Mouse (Mus musculus) embryonic facial prominence, embryonic 10.5 days (tissue): ENCODE data around the gene Ttc3. TPM values are rescaled to one million over a fixed set of nuclear protein-coding genes. Genes with fewer than 3 reads are reported as not detected.
A peak's percentile ranks its signal among the peaks of the same experiment; 100 is the strongest.
"Not testable (repeated sequence)": the region's sequence is repeated elsewhere in the genome, so short reads cannot be mapped to it uniquely, and the experiment has no call there.

Experiments
- DNase-seq: peaks from one replicate; pipeline ENCODE4 v3.0.0-alpha.2; 2017; ENCODE audit warnings: low spot score
- H3K27ac ChIP-seq: fragments of 300-500 bp; sonication (generic); replicated peaks from 2 replicates; pipeline ENCODE4 v1.5.1; 2016; ENCODE audit warnings: mild to moderate bottlenecking
- H3K27me3 ChIP-seq: fragments of 300-500 bp; sonication (generic); replicated peaks from 2 replicates; pipeline ENCODE4 v1.6.1; 2016; ENCODE audit warnings: low read depth, mild to moderate bottlenecking; ENCODE audit not compliant: poor library complexity, severe bottlenecking
- H3K36me3 ChIP-seq: fragments of 300-500 bp; sonication (generic); replicated peaks from 2 replicates; pipeline ENCODE4 v1.6.1; 2016; ENCODE audit warnings: mild to moderate bottlenecking, moderate library complexity
- H3K4me1 ChIP-seq: fragments of 300-500 bp; sonication (generic); 2 replicates; pipeline ENCODE4 v1.6.1; 2016
- H3K4me3 ChIP-seq: fragments of 300-500 bp; sonication (generic); 2 replicates; pipeline ENCODE4 v1.5.1; 2016; ENCODE audit warnings: mild to moderate bottlenecking, moderate library complexity
- H3K9me3 ChIP-seq: fragments of 300-500 bp; sonication (generic); 2 replicates; pipeline ENCODE4 v1.6.1; 2016; ENCODE audit warnings: mild to moderate bottlenecking
- WGBS: fragments of 180-500 bp; shearing (Covaris S2); methylation state at CpG from one replicate; pipeline ENCODE4 v1.1.7; 2016; 5-methylcytosine and 5-hydroxymethylcytosine counted together
- polyA plus RNA-seq: library from polyadenylated mRNA; unstranded; fragments of >200 nt; fragmentation: Nextera tagmentation; extraction: Ambion mirVana; gene quantifications from 2 replicates; pipeline ENCODE4 v1.2.1, GENCODE M21; 2016

Ttc3 gene
- 300 and 304 TPM in 2 replicates for polyA plus RNA-seq

- H3K36me3 ChIP-seq: peaks cover 4% of the 10 kb centered on the region
- WGBS: under 1% methylated on average over 79 of the region's 79 CpGs
- no peaks in the 10 kb centered on the region for H3K9me3 ChIP-seq
These were observed at the start of gene Ttc3 for GRCm38 (mm10) chr16:94370173-94370914. Gene Ttc3, plus strand, starts transcription at chr16:94370618.

GRCm38 (mm10) chr16:94323681-94324080 lies 46.7 kb upstream of the Ttc3 start:
- WGBS: 62% methylated on average over 5 of the region's 5 CpGs
- no peak for DNase-seq
- Histone ChIP-seq H3K4me3 (no peak overlapping the region), H3K36me3 (no peaks in the 10 kb centered on the region), H3K4me1 (peaks cover 11% of the 10 kb centered on the region), H3K9me3 (no peaks in the 10 kb centered on the region), H3K27me3 (peaks cover 38% of the 10 kb centered on the region), H3K27ac (no peak overlapping the region)

More at GRCm38 (mm10) chr16:94370173-94370914, at the start of gene Ttc3:
- Histone ChIP-seq H3K4me3 (peak within 1 kb of the TSS; percentile 94), H3K4me1 (peaks cover 36% of the 10 kb centered on the region), H3K27ac (peak within 1 kb of the TSS; percentile 99), H3K27me3 (no peaks in the 10 kb centered on the region)
- peak; percentile 98 for DNase-seq

- H3K4me3 ChIP-seq: no peak overlapping the region
- no peaks in the 10 kb centered on the region for H3K36me3 ChIP-seq
- H3K9me3 ChIP-seq: no peaks in the 10 kb centered on the region
- no peak for DNase-seq
- H3K27me3 ChIP-seq: peaks cover 62% of the 10 kb centered on the region
- no peak overlapping the region for H3K27ac ChIP-seq
- WGBS: 88% methylated on average over 3 of the region's 3 CpGs
- H3K4me1 ChIP-seq: peaks cover 27% of the 10 kb centered on the region
These were observed 44.4 kb upstream of the Ttc3 start for GRCm38 (mm10) chr16:94326008-94326407.

DNA sequence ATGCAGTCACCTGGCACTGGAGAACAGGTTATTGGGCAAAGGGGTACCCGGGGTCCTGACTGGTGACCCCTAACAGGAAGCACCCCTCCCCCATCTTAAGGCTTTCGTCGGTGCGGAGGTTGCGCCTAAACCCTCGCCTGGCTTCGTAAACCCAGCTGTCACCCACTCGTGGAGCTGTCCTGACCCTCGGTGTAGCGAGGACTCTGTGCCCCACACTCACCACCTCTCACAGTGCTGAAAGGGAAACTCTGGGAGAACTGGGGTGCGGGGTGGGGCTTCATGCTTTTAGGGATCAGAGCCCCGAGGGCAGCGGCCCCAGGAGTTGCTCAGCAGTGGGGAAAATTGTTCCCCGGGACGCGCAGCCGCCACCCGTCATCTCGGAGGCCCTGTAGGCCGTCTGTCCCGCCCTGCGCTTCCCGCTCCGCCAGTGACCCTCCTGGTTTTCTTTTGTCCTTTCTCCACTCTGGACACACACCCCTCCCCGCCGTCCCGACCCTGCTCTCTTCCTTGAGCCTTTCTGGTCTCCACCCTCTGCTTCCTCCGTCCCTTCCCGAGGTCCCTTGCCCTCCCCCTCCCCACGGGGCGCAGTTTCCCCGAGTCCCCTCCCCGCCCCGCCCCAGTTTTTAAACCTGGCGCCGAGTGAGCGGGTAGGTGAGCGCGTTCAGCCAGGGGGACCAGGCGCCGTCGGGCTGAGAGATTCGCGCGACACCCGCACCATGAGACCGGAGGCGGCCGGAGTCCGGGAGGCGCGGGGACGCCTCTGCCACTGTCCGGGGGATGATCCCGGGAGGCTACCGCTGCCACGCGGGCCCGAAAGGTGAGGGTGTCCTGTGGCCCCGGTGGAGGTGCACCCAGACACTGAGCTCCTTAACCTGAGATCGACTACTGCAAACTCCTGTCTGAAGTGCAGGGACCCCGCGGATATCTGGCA lies 42.4 kb upstream of the Ttc3 start, which contains the start of gene Ripply3:
Gene Ripply3, plus strand, starts transcription at position 640 of the 931 bp plus-strand sequence.
- H3K4me1 ChIP-seq: peaks cover 27% of the 10 kb centered on the region
- H3K9me3 ChIP-seq: no peaks in the 10 kb centered on the region
- H3K27ac ChIP-seq: peak within 1 kb of the TSS; percentile 76
- 1% methylated on average over 63 of the region's 63 CpGs for whole genome bisulfite sequencing
- H3K4me3 ChIP-seq: peak within 1 kb of the TSS; percentile 60
- DNase-seq: peak; percentile 70
- peaks cover 66% of the 10 kb centered on the region for H3K27me3 ChIP-seq
- H3K36me3 ChIP-seq: no peaks in the 10 kb centered on the region

- peak; percentile 37 for DNase-seq
- 5% methylated on average over 25 of the region's 25 CpGs for WGBS
- Histone ChIP-seq H3K4me1 (peaks cover 27% of the 10 kb centered on the region), H3K27me3 (peaks cover 66% of the 10 kb centered on the region), H3K27ac (no peak overlapping the region), H3K4me3 (peak overlapping the region; percentile 60), H3K9me3 (no peaks in the 10 kb centered on the region), H3K36me3 (no peaks in the 10 kb centered on the region)
These were observed 41.2 kb upstream of the Ttc3 start for GRCm38 (mm10) chr16:94328881-94329867.

- Histone ChIP-seq H3K27ac (no peak overlapping the region), H3K4me1 (peaks cover 27% of the 10 kb centered on the region), H3K27me3 (peaks cover 61% of the 10 kb centered on the region), H3K4me3 (no peak overlapping the region), H3K9me3 (no peaks in the 10 kb centered on the region), H3K36me3 (no peaks in the 10 kb centered on the region)
- 58% methylated on average over 5 of the region's 5 CpGs for WGBS
- no peak for DNase-seq
These were observed 40.0 kb upstream of the Ttc3 start for GRCm38 (mm10) chr16:94330429-94330828.

- no peak overlapping the region for H3K27ac ChIP-seq
- WGBS: 83% methylated on average over 9 of the region's 9 CpGs
- H3K9me3 ChIP-seq: no peaks in the 10 kb centered on the region
- H3K4me1 ChIP-seq: peaks cover 27% of the 10 kb centered on the region
- no peaks in the 10 kb centered on the region for H3K36me3 ChIP-seq
- H3K4me3 ChIP-seq: no peak overlapping the region
- H3K27me3 ChIP-seq: peaks cover 51% of the 10 kb centered on the region
- DNase-seq: no peak
These were observed 39.1 kb upstream of the Ttc3 start for GRCm38 (mm10) chr16:94331233-94331885.

DNA sequence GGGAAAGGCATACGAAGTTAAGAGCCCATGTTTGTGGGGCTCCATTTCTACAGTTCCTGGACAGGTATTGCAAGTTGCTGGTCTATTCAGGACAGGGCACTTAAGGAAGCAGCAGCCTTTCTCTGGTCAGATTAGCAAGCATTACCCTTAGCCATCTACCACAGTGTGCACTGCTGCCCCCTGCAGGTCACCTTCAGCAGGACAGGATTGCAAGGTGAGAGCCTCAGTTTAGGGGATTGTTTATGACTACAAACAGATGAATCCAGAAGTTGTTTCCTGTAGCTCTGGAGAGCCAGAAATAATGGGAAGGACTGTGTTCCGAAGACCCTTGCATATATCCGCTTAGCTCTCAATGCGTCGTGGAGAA lies 38.5 kb upstream of the Ttc3 start:
- H3K27me3 ChIP-seq: peaks cover 46% of the 10 kb centered on the region

GRCm38 (mm10) chr16:94335656-94336055 lies 34.8 kb upstream of the Ttc3 start:
- H3K27me3 ChIP-seq: peaks cover 8% of the 10 kb centered on the region
- DNase-seq: no peak
- no peaks in the 10 kb centered on the region for H3K4me1 ChIP-seq
- WGBS: 39% methylated on average over 5 of the region's 5 CpGs
- no peaks in the 10 kb centered on the region for H3K36me3 ChIP-seq
- no peak overlapping the region for H3K27ac ChIP-seq
- H3K9me3 ChIP-seq: no peaks in the 10 kb centered on the region
- H3K4me3 ChIP-seq: no peak overlapping the region

More for the DNA sequence above, 38.5 kb upstream of the Ttc3 start:
- 62% methylated on average over 5 of the region's 5 CpGs for WGBS
- DNase-seq: peak; percentile 71
- Histone ChIP-seq H3K4me3 (no peak overlapping the region), H3K9me3 (no peaks in the 10 kb centered on the region), H3K4me1 (peaks cover 27% of the 10 kb centered on the region), H3K36me3 (no peaks in the 10 kb centered on the region), H3K27ac (no peak overlapping the region)

DNA sequence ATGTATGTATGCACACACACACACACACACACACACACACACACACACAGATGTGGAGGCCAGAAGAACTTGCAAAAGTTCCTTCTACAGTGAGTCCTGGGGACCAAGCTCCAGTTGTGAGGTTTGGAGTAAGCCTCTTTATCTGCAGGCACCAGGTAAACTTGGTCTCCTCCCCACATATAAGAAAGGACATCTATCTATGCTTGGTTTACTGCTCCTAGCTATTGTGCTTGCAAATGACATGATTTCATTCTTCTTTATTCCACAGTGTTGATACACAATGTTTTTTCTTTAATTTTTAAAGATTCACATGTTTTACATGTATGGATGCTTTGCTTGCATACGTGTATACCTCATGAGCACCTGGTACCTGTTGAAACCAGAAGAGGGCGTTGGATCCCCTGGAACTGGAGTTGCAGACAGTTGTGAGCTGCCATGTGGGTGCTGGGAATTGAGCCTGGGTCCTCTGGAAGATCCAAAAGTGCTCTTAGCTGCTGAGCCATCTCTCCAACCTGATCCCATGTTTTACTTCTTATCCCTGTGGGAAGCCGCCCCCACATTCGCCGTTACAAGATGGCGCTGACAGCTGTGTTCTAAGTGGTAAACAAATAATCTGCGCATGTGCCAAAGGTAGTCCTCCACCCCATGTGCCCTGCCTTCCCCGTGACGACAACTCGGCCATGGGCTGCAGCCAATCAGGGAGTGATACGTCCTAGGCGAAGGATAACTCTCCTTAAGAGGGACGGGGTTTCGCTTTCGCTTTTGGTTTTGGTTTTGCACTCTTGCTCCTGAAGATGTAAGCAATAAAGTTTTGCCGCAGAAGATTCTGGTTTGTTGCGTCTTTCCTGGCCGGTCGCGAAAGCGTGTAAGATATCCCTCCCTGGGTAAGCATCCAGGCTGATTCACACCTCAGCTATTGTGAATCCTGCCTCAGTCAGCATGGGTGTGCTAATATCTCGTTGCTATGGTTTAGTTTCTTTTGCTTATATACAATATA lies 31.0 kb upstream of the Ttc3 start:
- WGBS: 92% methylated on average over 22 of the region's 22 CpGs
- not testable (repeated sequence) for H3K4me3 ChIP-seq, H3K27ac ChIP-seq, H3K36me3 ChIP-seq, H3K9me3 ChIP-seq, H3K4me1 ChIP-seq, H3K27me3 ChIP-seq, DNase-seq
